Mouse (Mus musculus) midbrain, embryonic 13.5 days (tissue): ENCODE data around the gene Map1b. TPM values are rescaled to one million over a fixed set of nuclear protein-coding genes. Genes with fewer than 3 reads are reported as not detected.
A peak's percentile ranks its signal among the peaks of the same experiment; 100 is the strongest.

Experiments used
- ATAC-seq: fragments of 200-750 bp; cut with Nextera tagmentation; 2 replicates; pipeline ENCODE4 v1.8.0; 2017; ENCODE audit warnings: mild to moderate bottlenecking, moderate TSS enrichment, moderate library complexity
- H3K27ac ChIP-seq: fragments of 300-500 bp; sonication (generic); 2 replicates; pipeline ENCODE4 v1.5.1; 2015; ENCODE audit warnings: inconsistent platforms, mild to moderate bottlenecking, moderate library complexity
- H3K27me3 ChIP-seq: fragments of 300-500 bp; sonication (generic); 2 replicates; pipeline ENCODE4 v1.6.1; 2015; ENCODE audit warnings: mild to moderate bottlenecking, inconsistent platforms
- H3K36me3 ChIP-seq: fragments of 300-500 bp; sonication (generic); 2 replicates; pipeline ENCODE4 v1.6.1; 2015; ENCODE audit warnings: mild to moderate bottlenecking, inconsistent platforms
- H3K4me1 ChIP-seq: fragments of 300-500 bp; sonication (generic); replicated peaks from 2 replicates; pipeline ENCODE4 v1.6.1; 2015; ENCODE audit warnings: inconsistent platforms
- H3K4me2 ChIP-seq: fragments of 300-500 bp; sonication (generic); replicated peaks from 2 replicates; pipeline ENCODE4 v1.6.1; 2015; ENCODE audit warnings: moderate library complexity, mild to moderate bottlenecking, inconsistent platforms
- H3K4me3 ChIP-seq: fragments of 300-500 bp; sonication (generic); replicated peaks from 2 replicates; pipeline ENCODE4 v1.5.1; 2015; ENCODE audit warnings: mild to moderate bottlenecking, inconsistent platforms
- H3K9ac ChIP-seq: fragments of 300-500 bp; sonication (generic); replicated peaks from 2 replicates; pipeline ENCODE4 v1.6.1; 2015; ENCODE audit warnings: mild to moderate bottlenecking, inconsistent platforms
- H3K9me3 ChIP-seq: fragments of 300-500 bp; sonication (generic); 2 replicates; pipeline ENCODE4 v1.6.1; 2016; ENCODE audit warnings: mild to moderate bottlenecking, inconsistent platforms
- WGBS: fragments of 180-500 bp; shearing (Covaris S2); methylation state at CpG from one replicate; pipeline ENCODE4 v1.1.7; 2015; 5-methylcytosine and 5-hydroxymethylcytosine counted together
- polyA plus RNA-seq: library from polyadenylated mRNA; unstranded; fragments of >200 nt; fragmentation: Nextera tagmentation; extraction: Ambion mirVana; gene quantifications from 2 replicates; pipeline ENCODE4 v1.2.1, GENCODE M21; 2015

Map1b gene
- polyA plus RNA-seq, 1 experiment from 2014 or later, result 2,051 TPM

DNA sequence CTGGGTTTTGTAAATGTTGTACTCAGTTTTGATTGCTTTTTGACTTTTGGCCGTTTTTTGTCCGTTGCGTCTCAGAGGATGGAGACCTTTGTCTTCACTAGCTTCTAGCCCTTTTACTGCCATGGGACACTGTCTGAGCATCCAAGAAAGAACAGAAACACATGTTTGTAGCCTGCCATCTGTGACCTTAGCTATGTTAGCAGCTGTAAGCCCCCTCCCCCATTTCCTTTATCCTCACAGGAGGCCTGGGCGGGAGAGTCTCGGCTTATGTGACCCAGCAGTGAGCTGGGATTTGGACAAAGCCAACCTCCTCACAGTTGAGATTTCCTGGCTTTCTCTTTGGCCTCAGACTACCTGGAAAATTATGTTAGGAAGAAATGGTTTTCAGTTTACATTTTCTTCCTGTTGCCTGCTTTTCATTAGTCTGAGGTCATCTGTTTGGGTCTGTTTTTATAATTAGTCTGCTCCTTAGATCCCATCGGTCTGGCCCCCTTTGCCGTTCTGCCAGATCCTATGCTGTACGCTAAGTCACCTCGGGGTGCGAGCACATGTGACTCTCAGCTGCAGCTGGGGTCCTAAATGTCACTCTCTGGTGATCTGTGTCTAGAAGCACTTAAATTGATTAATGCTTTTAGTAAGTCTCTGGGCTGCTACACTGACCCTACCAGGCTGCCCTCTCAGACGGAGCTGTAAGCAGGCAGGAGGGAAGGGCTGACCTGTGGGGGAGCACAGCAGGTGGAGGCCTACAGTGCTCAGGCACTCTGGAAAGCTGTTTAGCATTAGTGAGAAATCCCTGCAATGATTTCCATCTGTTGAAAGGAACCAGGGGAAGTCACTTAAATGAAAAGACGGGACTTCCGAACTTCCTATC is 102.6 kb downstream of the Map1b start:
- no peak overlapping the region for H3K4me3 ChIP-seq
- peak; percentile 34; the same call in 1 of the 2 replicates for ATAC-seq
- peak overlapping the region; percentile 32 for H3K9ac ChIP-seq
- peaks cover 43% of the 10 kb centered on the region for H3K4me1 ChIP-seq
- H3K4me2 ChIP-seq, result no peak overlapping the region
- no peaks in the 10 kb centered on the region for H3K27me3 ChIP-seq
- 33% methylated on average over 13 of the region's 13 CpGs for WGBS
- H3K36me3 ChIP-seq, result peaks cover 15% of the 10 kb centered on the region
- peak overlapping the region; percentile 45 for H3K27ac ChIP-seq
- no peaks in the 10 kb centered on the region for H3K9me3 ChIP-seq

DNA sequence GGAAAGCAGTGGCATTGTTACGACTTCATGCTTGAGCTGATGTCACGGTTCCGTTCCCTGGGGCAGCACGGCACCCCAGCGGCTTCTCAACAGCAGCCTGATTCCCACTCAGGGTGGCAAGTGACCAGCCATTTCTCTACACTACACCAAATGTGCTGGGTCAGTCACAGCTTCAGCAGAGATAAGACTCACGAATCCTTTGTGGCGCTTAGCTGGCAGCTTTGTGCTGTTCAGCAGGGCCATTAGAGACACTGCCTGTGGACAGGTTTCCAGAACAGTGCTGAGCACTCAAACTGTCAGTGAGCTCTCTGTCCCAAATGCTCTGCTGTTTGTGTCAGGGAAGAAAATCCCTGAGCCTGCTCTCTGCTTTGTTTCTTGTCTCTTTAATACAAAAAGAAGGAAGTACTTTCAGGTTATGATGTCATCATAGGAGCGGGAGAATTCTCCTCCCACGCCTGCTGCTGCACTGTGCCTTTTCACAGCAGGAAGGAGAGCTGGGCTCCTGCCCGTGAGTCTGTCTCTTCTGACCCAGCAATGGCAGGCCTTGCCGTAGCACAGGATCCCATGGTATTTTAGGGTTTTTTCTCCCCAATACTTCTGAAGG is 103.8 kb downstream of the Map1b start:
- H3K4me3 ChIP-seq, result no peak overlapping the region
- peaks cover 43% of the 10 kb centered on the region for H3K4me1 ChIP-seq
- no peak overlapping the region for H3K4me2 ChIP-seq
- 0 out of 2 replicates have a peak, but pooled peaks have one; percentile 16 for ATAC-seq
- H3K9me3 ChIP-seq, result no peaks in the 10 kb centered on the region
- 0 out of 2 replicates have a peak overlapping the region, but pooled peaks have one; percentile 11 for H3K9ac ChIP-seq
- peaks cover 15% of the 10 kb centered on the region for H3K36me3 ChIP-seq
- H3K27me3 ChIP-seq, result no peaks in the 10 kb centered on the region
- 39% methylated on average over 11 of the region's 11 CpGs for WGBS
- H3K27ac ChIP-seq, result peak overlapping the region; percentile 45

DNA sequence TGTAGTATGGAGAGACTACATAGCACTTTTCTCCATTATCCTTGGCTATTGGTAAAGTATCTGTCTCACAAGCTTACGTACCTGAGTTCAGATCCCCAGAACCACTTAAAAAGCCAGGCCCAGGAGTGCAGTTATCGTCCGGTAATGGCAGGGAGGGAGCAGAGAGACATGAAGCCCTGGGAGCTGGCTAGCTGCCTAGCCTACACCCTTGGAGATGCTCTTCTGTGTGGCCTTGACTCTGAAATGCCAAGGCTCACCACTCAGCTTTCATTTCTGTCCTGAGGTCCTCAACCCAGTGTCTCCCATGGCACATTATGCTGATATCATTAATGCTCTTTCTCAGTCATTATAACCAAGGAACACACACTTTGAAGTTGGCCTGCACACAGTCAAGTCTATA is 104.6 kb downstream of the Map1b start:
- no peak for ATAC-seq

DNA sequence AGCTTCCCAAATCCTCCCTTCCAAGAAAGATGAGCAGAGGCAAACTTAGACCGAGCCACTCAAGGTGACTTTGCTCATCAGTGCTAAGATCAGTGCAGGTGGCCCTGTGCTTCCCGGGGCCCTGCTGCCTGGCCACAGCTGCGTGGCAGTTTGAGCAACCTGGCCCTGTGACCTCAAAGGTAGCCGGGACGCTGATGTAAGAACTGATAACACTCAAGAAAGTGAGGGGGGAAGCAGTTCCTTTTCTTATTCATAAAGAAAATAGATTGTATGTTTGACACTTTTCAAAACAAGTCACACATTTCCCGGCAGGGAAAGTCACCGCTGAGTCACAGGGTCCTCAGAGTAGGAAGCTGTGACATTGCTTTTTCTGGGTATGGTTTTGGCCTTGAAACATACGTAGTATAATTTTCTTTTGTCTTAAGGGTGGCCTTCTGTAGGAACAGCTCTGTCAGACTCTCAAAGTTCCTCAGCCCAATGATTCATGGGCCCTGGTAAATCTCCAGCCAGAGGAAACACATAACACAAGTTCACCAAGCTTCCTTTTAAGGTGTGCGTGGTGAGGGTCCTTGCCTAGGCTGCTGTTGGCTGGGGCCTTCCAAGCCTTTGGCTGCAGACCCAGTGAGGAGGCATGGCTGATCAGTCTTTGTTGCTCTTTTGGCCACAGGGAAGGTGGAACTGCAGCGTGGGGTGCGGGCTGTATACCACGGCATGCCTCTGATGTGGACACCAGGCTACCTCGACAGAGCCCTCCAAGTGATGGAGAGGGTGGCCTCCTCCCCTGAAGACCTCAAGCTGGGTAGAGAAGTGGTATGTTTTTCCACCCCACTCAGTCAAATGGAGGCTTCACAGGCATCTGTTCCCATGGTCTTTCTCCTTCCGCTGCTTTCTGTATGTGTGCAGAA is 105.5 kb downstream of the Map1b start:
- Histone ChIP-seq H3K27ac (no peak overlapping the region), H3K9me3 (no peaks in the 10 kb centered on the region), H3K4me3 (no peak overlapping the region), H3K27me3 (no peaks in the 10 kb centered on the region), H3K4me1 (peaks cover 43% of the 10 kb centered on the region), H3K9ac (no peak overlapping the region), H3K4me2 (no peak overlapping the region), H3K36me3 (peaks cover 15% of the 10 kb centered on the region)
- WGBS, result 92% methylated on average over 14 of the region's 14 CpGs
- ATAC-seq, result no peak

More for the DNA sequence above, 104.6 kb downstream of the Map1b start:
- H3K9me3 ChIP-seq, result no peaks in the 10 kb centered on the region
- H3K4me3 ChIP-seq, result no peak overlapping the region
- no peaks in the 10 kb centered on the region for H3K27me3 ChIP-seq
- peaks cover 43% of the 10 kb centered on the region for H3K4me1 ChIP-seq
- 94% methylated on average over 3 of the region's 3 CpGs for WGBS
- H3K27ac ChIP-seq, result no peak overlapping the region
- peaks cover 15% of the 10 kb centered on the region for H3K36me3 ChIP-seq
- H3K9ac ChIP-seq, result no peak overlapping the region
- H3K4me2 ChIP-seq, result no peak overlapping the region

DNA sequence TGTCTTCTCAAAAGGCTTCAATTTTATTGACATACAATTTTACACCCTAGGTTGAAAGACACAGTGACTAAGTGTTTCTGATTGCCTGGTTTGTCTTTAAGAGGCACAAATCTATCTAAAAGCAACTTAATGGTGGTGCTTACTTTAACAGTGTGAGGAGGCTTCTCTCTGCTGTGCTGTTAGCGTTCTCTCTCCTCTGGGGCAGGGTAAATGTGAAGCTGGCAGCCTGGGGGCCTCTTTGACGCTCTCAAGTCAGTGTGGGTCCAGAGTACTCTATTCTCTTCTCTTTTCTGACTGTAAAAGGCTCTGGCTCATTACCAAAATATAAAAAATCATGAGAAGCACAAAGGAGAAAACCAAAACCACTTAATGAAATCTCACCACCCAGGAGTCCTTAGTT is 107.1 kb downstream of the Map1b start:
- H3K36me3 ChIP-seq, result peaks cover 28% of the 10 kb centered on the region
- ATAC-seq, result no peak; the same call in 1 of the 2 replicates
- peaks cover 34% of the 10 kb centered on the region for H3K4me1 ChIP-seq
- H3K9ac ChIP-seq, result no peak overlapping the region; the same call in 1 of the 2 replicates
- no peaks in the 10 kb centered on the region for H3K9me3 ChIP-seq
- 37% methylated on average over 2 of the region's 2 CpGs for WGBS
- H3K4me2 ChIP-seq, result no peak overlapping the region
- no peak overlapping the region for H3K27ac ChIP-seq
- no peak overlapping the region for H3K4me3 ChIP-seq
- no peaks in the 10 kb centered on the region for H3K27me3 ChIP-seq

DNA sequence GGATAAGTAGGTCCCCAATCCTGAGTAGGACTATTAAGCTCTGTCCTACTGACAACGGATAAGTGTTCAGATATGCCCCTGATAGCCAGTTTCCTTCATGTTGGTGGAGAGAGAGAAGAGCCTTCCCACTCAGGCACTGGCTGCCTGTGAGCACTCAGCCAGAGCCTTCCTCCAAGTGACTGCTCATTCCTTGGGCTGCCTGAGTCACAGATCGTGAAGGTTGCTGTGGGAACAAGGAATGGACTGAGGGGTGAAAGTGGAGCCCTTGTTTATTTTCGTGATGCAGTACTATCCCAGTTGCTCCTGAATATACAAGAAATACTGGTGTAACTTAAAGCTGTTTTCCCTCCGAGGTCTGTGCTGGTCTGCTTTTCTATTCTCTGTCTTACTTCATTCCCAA is 117.0 kb downstream of the Map1b start:
- Histone ChIP-seq H3K36me3 (0 out of 2 replicates have a peak, but pooled peaks cover 3% of the 10 kb centered on the region), H3K4me1 (peaks cover 48% of the 10 kb centered on the region), H3K9ac (no peak overlapping the region), H3K4me2 (no peak overlapping the region), H3K27ac (0 out of 2 replicates have a peak overlapping the region, but pooled peaks have one; percentile 25), H3K27me3 (no peaks in the 10 kb centered on the region), H3K9me3 (no peaks in the 10 kb centered on the region), H3K4me3 (no peak overlapping the region)
- ATAC-seq, result no peak
- 72% methylated on average over 4 of the region's 4 CpGs for WGBS

DNA sequence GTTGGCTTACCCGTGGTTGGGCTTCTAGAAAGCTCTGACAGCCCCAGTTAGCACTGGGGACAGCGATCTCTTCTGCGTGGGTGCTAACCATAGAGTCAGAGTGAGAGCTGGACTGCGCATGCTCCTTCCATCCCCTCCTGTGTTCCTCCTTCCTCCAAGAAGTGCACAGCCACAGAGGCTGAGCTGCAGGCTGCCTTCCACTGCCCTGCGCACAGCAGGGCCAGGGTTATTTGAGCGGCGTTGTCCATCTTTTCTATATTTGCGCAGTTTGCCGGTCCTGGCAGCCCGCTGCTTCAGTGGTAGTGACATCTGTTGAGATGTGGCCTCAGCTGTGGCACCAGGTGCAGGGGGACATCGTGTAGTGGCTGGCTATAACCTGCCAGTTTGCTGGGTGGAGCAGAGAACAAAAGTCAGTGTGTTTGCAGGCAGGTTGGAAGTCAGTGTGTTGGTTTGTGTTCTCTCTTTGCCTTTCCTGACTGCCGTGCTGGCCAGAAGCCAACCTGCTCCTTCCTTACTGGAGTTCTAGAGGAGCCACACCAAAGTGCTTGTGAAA is 118.1 kb downstream of the Map1b start:
- H3K27ac ChIP-seq, result no peak overlapping the region
- no peaks in the 10 kb centered on the region for H3K9me3 ChIP-seq
- no peak overlapping the region for H3K4me2 ChIP-seq
- no peak overlapping the region for H3K4me3 ChIP-seq
- H3K4me1 ChIP-seq, result peaks cover 48% of the 10 kb centered on the region
- no peaks in the 10 kb centered on the region for H3K27me3 ChIP-seq
- H3K36me3 ChIP-seq, result no peaks in the 10 kb centered on the region
- no peak for ATAC-seq
- H3K9ac ChIP-seq, result no peak overlapping the region; the same call in 1 of the 2 replicates
- 82% methylated on average over 12 of the region's 12 CpGs for WGBS

DNA sequence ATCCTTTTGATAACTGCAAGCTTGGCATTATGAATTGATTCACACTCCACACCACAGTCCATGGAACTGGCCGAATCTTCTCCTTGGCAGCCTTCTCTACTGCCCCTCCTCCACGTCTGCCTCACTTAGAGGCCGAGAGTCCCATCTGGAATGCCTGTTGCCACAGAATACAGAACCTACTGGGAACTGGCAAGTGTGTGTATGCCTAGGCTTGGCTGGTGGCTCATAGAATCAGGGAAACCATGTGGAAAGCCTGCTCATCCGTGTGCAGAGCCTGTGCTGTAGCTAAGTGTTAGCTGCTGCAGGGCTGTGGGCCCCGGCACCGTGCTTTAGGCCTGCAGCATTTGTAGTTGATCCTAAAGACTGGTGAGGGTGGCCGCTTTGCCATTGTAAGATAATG is 119.1 kb downstream of the Map1b start:
- Histone ChIP-seq H3K27me3 (no peaks in the 10 kb centered on the region), H3K9me3 (no peaks in the 10 kb centered on the region), H3K4me3 (no peak overlapping the region), H3K4me1 (peaks cover 48% of the 10 kb centered on the region), H3K36me3 (no peaks in the 10 kb centered on the region), H3K4me2 (no peak overlapping the region), H3K27ac (peak overlapping the region; percentile 7), H3K9ac (no peak overlapping the region)
- 30% methylated on average over 7 of the region's 7 CpGs for WGBS
- peak; percentile 87 for ATAC-seq

DNA sequence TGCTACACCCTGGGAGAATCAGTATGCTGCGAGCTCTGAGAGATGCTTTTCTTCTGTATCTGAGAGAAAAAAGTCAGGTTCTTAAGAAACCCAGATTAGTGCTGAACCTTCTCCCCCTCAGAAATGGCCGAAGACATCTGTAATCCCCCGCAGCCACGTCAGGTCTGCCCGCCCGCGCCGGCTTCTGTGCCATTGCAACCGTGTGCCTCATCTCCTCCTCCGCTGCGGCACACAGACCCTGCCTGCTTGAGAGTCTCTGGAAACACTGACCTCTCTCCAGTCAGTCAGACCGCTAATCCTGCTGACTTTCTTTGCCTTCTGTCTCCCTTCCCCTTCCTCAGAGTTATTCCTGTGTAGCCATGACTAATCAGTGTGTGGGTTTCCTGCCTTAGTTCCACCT is 120.8 kb downstream of the Map1b start:
- H3K9ac ChIP-seq, result 0 out of 2 replicates have a peak overlapping the region, but pooled peaks have one; percentile 23
- no peaks in the 10 kb centered on the region for H3K9me3 ChIP-seq
- H3K4me1 ChIP-seq, result peaks cover 48% of the 10 kb centered on the region
- peak; percentile 62 for ATAC-seq
- H3K36me3 ChIP-seq, result no peaks in the 10 kb centered on the region
- H3K27me3 ChIP-seq, result no peaks in the 10 kb centered on the region
- peak overlapping the region; percentile 39 for H3K4me2 ChIP-seq
- WGBS, result 21% methylated on average over 12 of the region's 12 CpGs
- H3K27ac ChIP-seq, result peak overlapping the region; percentile 39
- H3K4me3 ChIP-seq, result no peak overlapping the region

DNA sequence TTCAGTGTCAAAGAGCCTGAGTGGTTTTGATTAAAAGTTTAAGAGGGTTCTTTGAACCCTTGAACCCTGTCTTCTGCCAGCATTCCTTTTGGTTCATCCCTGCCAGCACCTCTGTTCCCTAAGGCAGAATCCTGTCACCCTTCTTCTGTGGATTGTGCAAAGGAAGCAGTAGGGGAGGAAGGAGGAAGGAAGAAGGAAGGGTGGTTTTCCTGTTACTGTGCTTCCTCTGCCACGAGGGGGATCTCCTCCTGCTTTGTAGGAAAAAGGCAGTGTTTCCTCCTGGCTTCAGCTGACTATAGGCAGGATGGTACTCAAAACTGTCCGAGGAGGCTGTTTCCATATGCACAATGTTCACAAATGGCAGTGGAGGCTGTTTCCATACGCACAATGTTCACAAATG is 121.6 kb downstream of the Map1b start:
- Histone ChIP-seq H3K4me2 (no peak overlapping the region), H3K4me3 (no peak overlapping the region), H3K36me3 (no peaks in the 10 kb centered on the region), H3K9ac (no peak overlapping the region), H3K27ac (no peak overlapping the region), H3K27me3 (no peaks in the 10 kb centered on the region), H3K9me3 (no peaks in the 10 kb centered on the region), H3K4me1 (peaks cover 48% of the 10 kb centered on the region)
- WGBS, result 31% methylated on average over 3 of the region's 3 CpGs
- ATAC-seq, result no peak

DNA sequence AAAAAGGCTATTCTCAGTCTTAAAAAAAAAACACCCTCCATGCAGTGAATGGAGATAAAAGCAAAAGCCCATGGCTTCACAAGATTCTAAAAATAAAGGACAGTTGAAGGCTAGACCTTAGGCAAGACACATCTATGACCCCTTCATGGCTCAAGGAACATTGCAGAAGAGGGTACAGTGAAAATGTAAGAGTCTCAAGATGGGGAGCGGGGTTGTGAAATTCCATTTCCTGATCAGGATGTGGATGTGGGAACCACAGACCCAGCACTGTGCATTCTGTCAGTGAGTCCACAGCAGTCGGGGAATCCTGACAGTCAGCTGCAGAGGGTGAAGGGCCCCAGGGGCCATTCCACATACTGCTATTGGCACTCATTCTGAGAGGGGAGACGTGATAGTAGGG is 123.2 kb downstream of the Map1b start:
- Histone ChIP-seq H3K9ac (no peak overlapping the region), H3K36me3 (no peaks in the 10 kb centered on the region), H3K9me3 (no peaks in the 10 kb centered on the region), H3K4me3 (no peak overlapping the region), H3K4me1 (peaks cover 40% of the 10 kb centered on the region), H3K4me2 (no peak overlapping the region), H3K27me3 (no peaks in the 10 kb centered on the region), H3K27ac (no peak overlapping the region)
- ATAC-seq, result no peak
- WGBS, result 87% methylated on average over 3 of the region's 3 CpGs
